28 mouse cellular contexts compared by ENCODE assay signal in genomic region chr16:34401216-34401615, GRCm38 (mm10).
"Had no signal": no experiment of that assay in that cellular context is flagged by ENCODE, and none has a peak within 500 bp of the region (broad histone marks: within the 10 kb centered on the region; RNA-seq: fewer than 3 reads in every experiment).

No protein-coding gene starts in this region.

- H3K27ac ChIP-seq: limb, embryonic 10.5 days; limb, embryonic 12.5 days; limb, embryonic 13.5 days; limb, embryonic 15.5 days; liver, embryonic 12.5 days; liver, embryonic 13.5 days; liver, embryonic 14.5 days; liver, embryonic 15.5 days; lung, embryonic 15.5 days; macrophage; midbrain, embryonic 10.5 days; midbrain, embryonic 12.5 days; midbrain, embryonic 13.5 days; midbrain, embryonic 15.5 days; neural tube, embryonic 12.5 days had no signal

- DNase-seq: left cerebral cortex, postnatal 4 days; liver; liver, embryonic 13.5 days; liver, postnatal 0 days; lung, adult 18-20 months; lung, adult 2 months; lung, embryonic 14.5 days; lung, postnatal 10 days; lung, postnatal 14 days; lung, postnatal 36 days; lung, postnatal 4 days; midbrain, embryonic 14.5 days had no signal

- H3K36me3 ChIP-seq: limb, embryonic 10.5 days; limb, embryonic 12.5 days; limb, embryonic 13.5 days; limb, embryonic 15.5 days; liver, embryonic 12.5 days; liver, embryonic 13.5 days; liver, embryonic 15.5 days; lung, embryonic 15.5 days; midbrain, embryonic 10.5 days; midbrain, embryonic 12.5 days; midbrain, embryonic 15.5 days; neural tube, embryonic 12.5 days had no signal

- H3K4me1 ChIP-seq: limb, embryonic 12.5 days; liver, embryonic 12.5 days; liver, embryonic 13.5 days; liver, embryonic 15.5 days; lung, embryonic 15.5 days; neural tube, embryonic 12.5 days had no signal

- H3K4me3 ChIP-seq: limb, embryonic 10.5 days; limb, embryonic 12.5 days; limb, embryonic 13.5 days; limb, embryonic 15.5 days; liver, embryonic 12.5 days; liver, embryonic 13.5 days; liver, embryonic 15.5 days; lung, embryonic 15.5 days; megakaryocyte, embryonic 14.5 days; midbrain, embryonic 10.5 days; midbrain, embryonic 12.5 days; midbrain, embryonic 13.5 days; midbrain, embryonic 15.5 days; myocyte; neural tube, embryonic 12.5 days had no signal

- H3K9me3 ChIP-seq: limb, embryonic 10.5 days; limb, embryonic 12.5 days; limb, embryonic 13.5 days; limb, embryonic 15.5 days; liver, embryonic 12.5 days; liver, embryonic 13.5 days; liver, embryonic 15.5 days; lung, embryonic 15.5 days; megakaryocyte, embryonic 14.5 days; midbrain, embryonic 10.5 days; midbrain, embryonic 12.5 days; midbrain, embryonic 13.5 days; midbrain, embryonic 15.5 days; neural tube, embryonic 12.5 days had no signal

- H3K27me3 ChIP-seq: limb, embryonic 12.5 days; limb, embryonic 13.5 days; limb, embryonic 15.5 days; liver, embryonic 12.5 days; liver, embryonic 13.5 days; liver, embryonic 15.5 days; lung, embryonic 15.5 days; midbrain, embryonic 12.5 days; midbrain, embryonic 13.5 days; midbrain, embryonic 15.5 days; neural tube, embryonic 12.5 days had no signal
